Mouse (Mus musculus) layer of hippocampus, postnatal 25 days (tissue): ENCODE measurements around the gene Tff2. TPM values are rescaled to one million over a fixed set of nuclear protein-coding genes. Genes with fewer than 3 reads are reported as not detected.

Experiments used
- total RNA-seq, 2 experiments: library from RNA; stranded (reverse); gene quantifications; 2 replicates each; pipeline ENCODE4 v1.2.3; 2021

Tff2 gene
- total RNA-seq, 2 experiments from 2014 or later, result not detected

Other genes starting within 250 kb of the Tff2 start
- gene Glp1r, start 242.5 kb downstream of the Tff2 start, total RNA-seq, result 1 to 10 TPM; 2.5 to 2.7 TPM
- gene Umodl1, start 189.6 kb downstream of the Tff2 start, total RNA-seq, result under 1 TPM; 0.38 to 0.49 TPM
- 10 to 100 TPM; 54.2 to 60.3 TPM for gene Abcg1, start 86.6 kb downstream of the Tff2 start, total RNA-seq
- not detected for gene Tff3, start 14.6 kb downstream of the Tff2 start, total RNA-seq
- not detected for gene Tff1, start 21.0 kb upstream of the Tff2 start, total RNA-seq
- not detected for gene Tmprss3, start 54.7 kb upstream of the Tff2 start, total RNA-seq
- gene Ubash3a, start 63.6 kb upstream of the Tff2 start, total RNA-seq, result under 1 TPM; 0.38 to 0.91 TPM
- gene Rsph1, start 133.1 kb upstream of the Tff2 start, total RNA-seq, result 10 to 100 TPM; 13.8 to 14.2 TPM
- 1 to 10 TPM; 5.5 to 8.0 TPM for gene Slc37a1, start 142.5 kb upstream of the Tff2 start, total RNA-seq
- 10 to 100 TPM; 24.9 to 30.7 TPM for gene Pde9a, start 241.9 kb upstream of the Tff2 start, total RNA-seq